Mouse (Mus musculus): ENCODE data around the gene Hhat. TPM values are rescaled to one million over a fixed set of nuclear protein-coding genes. Genes with fewer than 3 reads are reported as not detected.

Hhat gene
- polyA plus RNA-seq, 1 experiment = not detected

GRCm38 (mm10) chr1:192487571-192487970, 283.5 kb downstream of the Hhat start:
- Histone ChIP-seq H3K4me1 (ENCODE audit: control insufficient read depth, insufficient read depth, low read length) (peaks cover 11% of the 10 kb centered on the region), H3K4me3 (ENCODE audit: insufficient read depth, low read depth, low read length) (no peak overlapping the region), H3K27ac (ENCODE audit: insufficient read depth, low read depth, low read length) (no peak overlapping the region)
- WGBS = 94% methylated on average over 11 of the region's 11 CpGs
- TF ChIP-seq CTCF (IDR thresholded peaks at IDR 0.05; ENCODE audit: insufficient read depth, low read depth, low read length) = no peak
- no peak for TF ChIP-seq POLR2A (IDR thresholded peaks at IDR 0.05; ENCODE audit: insufficient read depth, low read depth, low read length)

- H3K4me1 ChIP-seq (ENCODE audit: control insufficient read depth, insufficient read depth, low read length) = peaks cover 6% of the 10 kb centered on the region
- TF ChIP-seq CTCF (IDR thresholded peaks at IDR 0.05; ENCODE audit: insufficient read depth, low read depth, low read length) = no peak
- no peak for TF ChIP-seq POLR2A (IDR thresholded peaks at IDR 0.05; ENCODE audit: insufficient read depth, low read depth, low read length)
- no peak overlapping the region for H3K27ac ChIP-seq (ENCODE audit: insufficient read depth, low read depth, low read length)
- WGBS = 58% methylated on average over 3 of the region's 3 CpGs
- no peak overlapping the region for H3K4me3 ChIP-seq (ENCODE audit: insufficient read depth, low read depth, low read length)
Observed at GRCm38 (mm10) chr1:192485030-192485429, 286.0 kb downstream of the Hhat start.

GRCm38 (mm10) chr1:192481446-192481845, 289.6 kb downstream of the Hhat start:
- no peak overlapping the region for H3K4me3 ChIP-seq (ENCODE audit: insufficient read depth, low read depth, low read length)
- peaks cover 10% of the 10 kb centered on the region for H3K4me1 ChIP-seq (ENCODE audit: control insufficient read depth, insufficient read depth, low read length)
- TF ChIP-seq POLR2A (IDR thresholded peaks at IDR 0.05; ENCODE audit: insufficient read depth, low read depth, low read length) (no peak), CTCF (IDR thresholded peaks at IDR 0.05; ENCODE audit: insufficient read depth, low read depth, low read length) (no peak)
- no peak overlapping the region for H3K27ac ChIP-seq (ENCODE audit: insufficient read depth, low read depth, low read length)

GRCm38 (mm10) chr1:192480072-192480784, 290.8 kb downstream of the Hhat start:
- 84% methylated on average over 8 of the region's 8 CpGs for WGBS
- no peak overlapping the region for H3K27ac ChIP-seq (ENCODE audit: insufficient read depth, low read depth, low read length)
- TF ChIP-seq POLR2A (IDR thresholded peaks at IDR 0.05; ENCODE audit: insufficient read depth, low read depth, low read length) = no peak
- TF ChIP-seq CTCF (IDR thresholded peaks at IDR 0.05; ENCODE audit: insufficient read depth, low read depth, low read length) = no peak
- H3K4me1 ChIP-seq (ENCODE audit: control insufficient read depth, insufficient read depth, low read length) = peaks cover 10% of the 10 kb centered on the region
- no peak overlapping the region for H3K4me3 ChIP-seq (ENCODE audit: insufficient read depth, low read depth, low read length)

- Histone ChIP-seq H3K4me1 (ENCODE audit: control insufficient read depth, insufficient read depth, low read length) (peaks cover 10% of the 10 kb centered on the region), H3K27ac (ENCODE audit: insufficient read depth, low read depth, low read length) (no peak overlapping the region), H3K4me3 (ENCODE audit: insufficient read depth, low read depth, low read length) (no peak overlapping the region)
- TF ChIP-seq POLR2A (IDR thresholded peaks at IDR 0.05; ENCODE audit: insufficient read depth, low read depth, low read length) (no peak), CTCF (IDR thresholded peaks at IDR 0.05; ENCODE audit: insufficient read depth, low read depth, low read length) (no peak)
- WGBS = 44% methylated on average over 5 of the region's 5 CpGs
Observed at GRCm38 (mm10) chr1:192478176-192478575, 292.8 kb downstream of the Hhat start.

GRCm38 (mm10) chr1:192477556-192477955, 293.5 kb downstream of the Hhat start:
- no peak overlapping the region for H3K4me3 ChIP-seq (ENCODE audit: insufficient read depth, low read depth, low read length)
- peaks cover 10% of the 10 kb centered on the region for H3K4me1 ChIP-seq (ENCODE audit: control insufficient read depth, insufficient read depth, low read length)
- H3K27ac ChIP-seq (ENCODE audit: insufficient read depth, low read depth, low read length) = no peak overlapping the region
- WGBS = 50% methylated on average over 6 of the region's 6 CpGs
- TF ChIP-seq POLR2A (IDR thresholded peaks at IDR 0.05; ENCODE audit: insufficient read depth, low read depth, low read length) (no peak), CTCF (IDR thresholded peaks at IDR 0.05; ENCODE audit: insufficient read depth, low read depth, low read length) (no peak)

- no peak overlapping the region for H3K27ac ChIP-seq (ENCODE audit: insufficient read depth, low read depth, low read length)
- no peak for TF ChIP-seq CTCF (IDR thresholded peaks at IDR 0.05; ENCODE audit: insufficient read depth, low read depth, low read length)
- TF ChIP-seq POLR2A (IDR thresholded peaks at IDR 0.05; ENCODE audit: insufficient read depth, low read depth, low read length) = no peak
- no peak overlapping the region for H3K4me3 ChIP-seq (ENCODE audit: insufficient read depth, low read depth, low read length)
- peaks cover 10% of the 10 kb centered on the region for H3K4me1 ChIP-seq (ENCODE audit: control insufficient read depth, insufficient read depth, low read length)
- 73% methylated on average over 7 of the region's 7 CpGs for WGBS
Observed at GRCm38 (mm10) chr1:192476704-192477103, 294.3 kb downstream of the Hhat start.

- H3K4me1 ChIP-seq (ENCODE audit: control insufficient read depth, insufficient read depth, low read length) = peaks cover 6% of the 10 kb centered on the region
- no peak overlapping the region for H3K4me3 ChIP-seq (ENCODE audit: insufficient read depth, low read depth, low read length)
- 84% methylated on average over 6 of the region's 6 CpGs for WGBS
- TF ChIP-seq CTCF (IDR thresholded peaks at IDR 0.05; ENCODE audit: insufficient read depth, low read depth, low read length) (no peak), POLR2A (IDR thresholded peaks at IDR 0.05; ENCODE audit: insufficient read depth, low read depth, low read length) (no peak)
- no peak overlapping the region for H3K27ac ChIP-seq (ENCODE audit: insufficient read depth, low read depth, low read length)
Observed at GRCm38 (mm10) chr1:192473134-192473533, 297.9 kb downstream of the Hhat start.

- TF ChIP-seq POLR2A (IDR thresholded peaks at IDR 0.05; ENCODE audit: insufficient read depth, low read depth, low read length) (no peak), CTCF (IDR thresholded peaks at IDR 0.05; ENCODE audit: insufficient read depth, low read depth, low read length) (no peak)
- Histone ChIP-seq H3K4me1 (ENCODE audit: control insufficient read depth, insufficient read depth, low read length) (peaks cover 3% of the 10 kb centered on the region), H3K4me3 (ENCODE audit: insufficient read depth, low read depth, low read length) (no peak overlapping the region), H3K27ac (ENCODE audit: insufficient read depth, low read depth, low read length) (no peak overlapping the region)
- 71% methylated on average over 4 of the region's 4 CpGs for WGBS
Observed at GRCm38 (mm10) chr1:192472366-192472765, 298.7 kb downstream of the Hhat start.

All from olfactory bulb, adult 2 months (tissue).